Mouse (Mus musculus) heart, postnatal 0 days (tissue): ENCODE measurements around the gene Map4. TPM values are rescaled to one million over a fixed set of nuclear protein-coding genes. Genes with fewer than 3 reads are reported as not detected.

Experiments used
- ATAC-seq: fragments of 200-750 bp; cut with Nextera tagmentation; 2 replicates; pipeline ENCODE4 v1.8.0; 2017; ENCODE audit warnings: low read depth, moderate number of reproducible peaks, moderate library complexity; ENCODE audit not compliant: insufficient read depth
- DNase-seq: peaks from one replicate; pipeline ENCODE4 v3.0.0-alpha.2; 2016; ENCODE audit warnings: low spot score
- H3K27ac ChIP-seq: fragments of 300-500 bp; sonication (generic); 2 replicates; pipeline ENCODE4 v1.5.1; 2014; ENCODE audit warnings: low read depth, mild to moderate bottlenecking
- H3K27me3 ChIP-seq: fragments of 300-500 bp; sonication (generic); 2 replicates; pipeline ENCODE4 v1.6.1; 2014; ENCODE audit warnings: low read length, mixed read lengths; ENCODE audit not compliant: control insufficient read depth, insufficient read depth
- H3K36me3 ChIP-seq: fragments of 300-500 bp; sonication (generic); replicated peaks from 2 replicates; pipeline ENCODE4 v1.6.1; 2014; ENCODE audit warnings: low read length, mixed read lengths; ENCODE audit not compliant: control insufficient read depth, insufficient read depth
- H3K4me1 ChIP-seq: fragments of 300-500 bp; sonication (generic); 2 replicates; pipeline ENCODE4 v1.6.1; 2014; ENCODE audit warnings: antibody characterized with exemption; ENCODE audit not compliant: control insufficient read depth, insufficient read depth
- H3K4me2 ChIP-seq: fragments of 300-500 bp; sonication (generic); 2 replicates; pipeline ENCODE4 v1.6.1; 2014; ENCODE audit warnings: low read depth, mild to moderate bottlenecking, low read length, moderate library complexity
- H3K4me3 ChIP-seq: fragments of 300-500 bp; sonication (generic); 2 replicates; pipeline ENCODE4 v1.5.1; 2014; ENCODE audit warnings: low read depth, low read length
- H3K9ac ChIP-seq: fragments of 300-500 bp; sonication (generic); replicated peaks from 2 replicates; pipeline ENCODE4 v1.6.1; 2014; ENCODE audit warnings: low read depth, low read length, mixed read lengths
- H3K9me3 ChIP-seq: fragments of 300-500 bp; sonication (generic); replicated peaks from 2 replicates; pipeline ENCODE4 v1.6.1; 2016; ENCODE audit warnings: low read length; ENCODE audit not compliant: control insufficient read depth
- CTCF ChIP-seq: IDR thresholded peaks from 2 replicates; pipeline ENCODE4 v1.5.1; 2016; ENCODE audit warnings: antibody characterized with exemption, control low read depth, low read depth
- EP300 ChIP-seq: IDR thresholded peaks from 2 replicates; pipeline ENCODE4 v1.6.1; 2016; ENCODE audit warnings: antibody characterized with exemption, low read depth
- WGBS: fragments of 180-500 bp; shearing (Covaris S2); extraction: QIAGEN DNeasy Blood & Tissue Kit; methylation state at CpG from one replicate; pipeline ENCODE4 v1.1.7; 2014; 5-methylcytosine and 5-hydroxymethylcytosine counted together
- microRNA-seq: library from miRNA; unstranded; fragments of <30 nt; microRNA quantifications from one replicate; pipeline ENCODE4, GENCODE M21; 2016
- polyA plus RNA-seq: library from polyadenylated mRNA; unstranded; fragments of >200 nt; fragmentation: Nextera tagmentation; extraction: Ambion mirVana; gene quantifications from 2 replicates; pipeline ENCODE4 v1.2.1, GENCODE M21; 2015
- total RNA-seq: library from RNA; depleted of rRNA; stranded (reverse); fragments of >200 nt; gene quantifications from 2 replicates; pipeline ENCODE4 v1.2.3, GENCODE M21; 2014; ENCODE audit warnings: low replicate concordance; rRNA removed

Map4 gene
- total and polyA plus RNA-seq, 2 experiments from 2014 or later: 54.2 to 145 TPM

DNA sequence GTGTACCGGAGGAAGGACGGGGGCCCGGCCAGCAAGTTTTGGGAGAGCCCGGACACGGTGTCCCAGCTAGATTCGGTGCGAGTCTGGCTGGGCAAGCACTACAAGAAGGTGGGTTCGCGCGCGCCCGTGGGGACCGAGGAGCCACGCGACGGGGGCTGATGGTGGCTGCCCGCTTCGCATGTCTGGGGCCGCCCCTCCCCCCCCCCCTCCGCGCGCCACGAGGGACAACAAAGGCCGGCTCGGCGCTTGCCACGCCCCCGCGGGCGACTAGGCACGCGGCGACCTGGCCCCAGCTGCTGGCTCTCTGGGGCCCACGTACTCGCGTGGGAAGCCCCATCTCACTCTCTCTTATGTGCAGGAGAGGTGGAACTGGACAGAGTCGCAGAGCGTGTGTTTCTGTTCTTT lies 200.9 kb downstream of the Map4 start:
- H3K9ac ChIP-seq: peak overlapping the region; percentile 83
- ATAC-seq: peak; percentile 64
- no peaks in the 10 kb centered on the region for H3K4me1 ChIP-seq
- H3K36me3 ChIP-seq: peaks cover 14% of the 10 kb centered on the region
- H3K4me2 ChIP-seq: peak overlapping the region; percentile 95
- WGBS: under 1% methylated on average over 34 of the region's 38 CpGs
- peak overlapping the region; percentile 87 for H3K4me3 ChIP-seq
- DNase-seq: peak; percentile 9
- no peaks in the 10 kb centered on the region for H3K27me3 ChIP-seq
- TF ChIP-seq CTCF: no peak
- TF ChIP-seq EP300: no peak
- peak overlapping the region; percentile 85 for H3K27ac ChIP-seq
- H3K9me3 ChIP-seq: no peaks in the 10 kb centered on the region

DNA sequence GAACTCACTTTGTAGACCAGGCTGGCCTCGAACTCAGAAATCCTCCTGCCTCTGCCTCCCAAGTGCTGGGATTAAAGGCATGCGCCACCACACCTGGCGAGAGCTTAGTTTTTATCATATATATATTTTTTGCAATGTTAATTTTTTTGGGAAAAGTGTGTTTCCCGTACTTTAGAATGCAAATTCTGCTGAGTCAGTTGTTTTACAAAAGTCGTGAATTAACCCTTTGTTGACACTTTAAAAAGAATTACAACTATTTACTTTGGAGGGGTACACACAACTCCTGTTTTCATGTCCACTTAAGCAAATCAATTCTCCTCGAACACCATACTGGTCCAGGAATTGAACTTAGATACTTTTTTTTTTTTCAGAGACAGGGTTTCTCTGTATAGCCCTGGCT lies 201.7 kb downstream of the Map4 start:
- H3K9ac ChIP-seq: no peak overlapping the region

More for the DNA sequence above, 201.7 kb downstream of the Map4 start:
- TF ChIP-seq CTCF (no peak), EP300 (no peak)
- H3K4me2 ChIP-seq: peak overlapping the region; percentile 95
- H3K9me3 ChIP-seq: no peaks in the 10 kb centered on the region
- H3K36me3 ChIP-seq: peaks cover 14% of the 10 kb centered on the region
- H3K27me3 ChIP-seq: no peaks in the 10 kb centered on the region
- WGBS: 60% methylated on average over 6 of the region's 6 CpGs
- H3K4me1 ChIP-seq: no peaks in the 10 kb centered on the region
- peak overlapping the region; percentile 87 for H3K4me3 ChIP-seq
- no peak overlapping the region for H3K27ac ChIP-seq
- ATAC-seq (no peak), DNase-seq (no peak)

Small RNA genes within 50 kb of the gene (microRNA-seq; reads per million reads assigned to microRNA genes)
- 0.54 reads per million for gene Mir7089

Other genes with a start within 250 kb of the Map4 start
- gene Fbxw18, start 228.8 kb upstream of the Map4 start, total RNA-seq: not detected in 2 replicates
- not detected in 2 replicates for gene Fbxw18, start 228.8 kb upstream of the Map4 start, polyA plus RNA-seq
- gene Fbxw26, start 185.4 kb upstream of the Map4 start, total RNA-seq: not detected in 2 replicates
- not detected in 2 replicates for gene Fbxw26, start 185.4 kb upstream of the Map4 start, polyA plus RNA-seq
- not detected in 2 replicates for gene Fbxw27, start 140.8 kb upstream of the Map4 start, total RNA-seq
- not detected in 2 replicates for gene Fbxw27, start 140.8 kb upstream of the Map4 start, polyA plus RNA-seq
- gene Spink8, start 119.2 kb upstream of the Map4 start, total RNA-seq: not detected in 2 replicates
- gene Spink8, start 119.2 kb upstream of the Map4 start, polyA plus RNA-seq: not detected in 2 replicates
- 30.4 and 37.3 TPM in 2 replicates for gene Nme6, start 98.7 kb upstream of the Map4 start, total RNA-seq
- gene Nme6, start 98.7 kb upstream of the Map4 start, polyA plus RNA-seq: 42.2 and 48.2 TPM in 2 replicates
- 8.4 TPM in 1 of 2 replicates, not detected in the other for gene Camp, start 81.8 kb upstream of the Map4 start, total RNA-seq
- gene Camp, start 81.8 kb upstream of the Map4 start, polyA plus RNA-seq: 0.89 and 1.2 TPM in 2 replicates
- 7.7 and 14.3 TPM in 2 replicates for gene Cdc25a, start 55.9 kb upstream of the Map4 start, total RNA-seq
- gene Cdc25a, start 55.9 kb upstream of the Map4 start, polyA plus RNA-seq: 7.0 TPM in 2 replicates
- 7.8 and 28.3 TPM in 2 replicates for gene Smarcc1, start 186.2 kb downstream of the Map4 start, total RNA-seq
- gene Smarcc1, start 186.2 kb downstream of the Map4 start, polyA plus RNA-seq: 31.9 and 32.3 TPM in 2 replicates
- gene Dhx30, start 186.4 kb downstream of the Map4 start, total RNA-seq: 111 and 120 TPM in 2 replicates
- 63.6 and 66.4 TPM in 2 replicates for gene Dhx30, start 186.4 kb downstream of the Map4 start, polyA plus RNA-seq